Mouse (Mus musculus): ENCODE results near the gene Kank3.

Gene Kank3

DNA sequence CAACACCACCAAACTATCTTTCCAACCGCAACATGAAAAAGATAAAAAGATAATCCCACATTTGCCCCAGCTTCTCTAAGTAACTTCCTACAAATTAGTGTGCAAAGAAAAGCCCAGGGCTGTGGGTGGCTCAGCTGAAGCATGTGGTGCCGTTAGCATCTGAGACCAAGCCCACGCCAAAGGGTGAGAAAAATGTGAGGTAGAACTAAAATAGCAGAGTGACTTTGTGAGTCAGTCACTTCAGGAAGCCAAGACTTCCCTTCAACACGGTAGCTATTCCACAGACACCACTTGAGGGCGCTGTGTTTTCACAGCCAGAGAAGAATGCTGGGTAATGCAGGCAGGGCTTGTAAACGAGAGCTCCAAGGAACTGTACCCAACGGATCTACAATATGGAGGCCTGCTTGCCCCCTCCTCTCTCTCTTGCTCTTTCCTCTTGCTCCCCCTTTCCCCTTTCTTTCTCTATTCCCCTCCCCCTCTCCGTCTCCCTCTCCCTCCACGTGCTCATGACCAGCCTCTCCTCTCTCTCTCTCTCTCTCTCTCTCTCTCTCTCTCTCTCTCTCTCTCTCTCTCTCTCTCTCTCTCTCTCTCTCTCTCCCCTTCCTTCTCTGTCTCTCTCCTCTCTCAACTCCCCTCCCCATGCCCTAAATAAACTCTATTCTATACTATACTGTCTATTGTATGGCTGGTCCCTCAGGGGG lies 55.2 kb downstream of the Kank3 start:
- peak; percentile 73 for DNase-seq
